Mouse (Mus musculus): ENCODE results near the gene Arhgef2.

- TF ChIP-seq GATA1 (IDR thresholded peaks at IDR 0.05; ENCODE audit: borderline replicate concordance, low read length) (no peak), FLI1 (IDR thresholded peaks at IDR 0.05; ENCODE audit: low read length) (no peak)
Observed at GRCm38 (mm10) chr3:88677399-88677798, 71.6 kb downstream of the Arhgef2 start.
